In the genomic region with DNA sequence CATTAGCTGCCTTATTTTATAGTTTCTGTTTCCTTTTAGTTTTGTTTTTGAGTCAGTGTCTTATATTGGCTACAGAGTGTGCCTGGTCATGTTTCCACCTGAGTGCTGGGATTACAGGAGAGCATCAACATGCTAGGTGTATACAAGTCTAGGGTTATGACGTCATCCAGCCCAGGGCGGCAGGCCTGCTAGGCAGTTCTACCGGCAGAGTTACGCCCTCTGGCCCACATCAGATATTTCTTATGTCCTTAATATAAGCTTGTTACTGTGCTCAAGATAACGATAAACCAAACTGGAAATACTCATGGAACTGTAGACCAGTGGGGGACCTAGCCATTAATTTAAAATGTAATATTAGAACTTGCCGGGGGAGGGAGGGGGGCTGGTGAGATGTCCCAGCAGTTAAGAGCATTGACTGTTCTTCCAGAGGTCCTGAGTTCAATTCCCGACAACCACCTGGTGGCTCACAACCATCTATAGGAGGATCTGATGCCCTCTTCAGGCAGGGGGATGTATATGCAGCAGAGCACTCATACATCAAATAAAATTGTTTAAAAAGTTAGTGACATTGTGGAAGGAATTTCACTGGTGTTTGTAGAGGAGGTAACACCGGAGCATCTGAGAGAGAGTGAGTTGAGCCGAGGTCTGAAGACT, we compare ENCODE assay signal across 8 mouse cellular contexts. TPM values are rescaled to one million over a fixed set of nuclear protein-coding genes. Genes with fewer than 3 reads are reported as not detected.
DNase-seq lines count a peak whose midpoint lies in the region; ATAC-seq lines count a peak whose summit lies in the region.

No protein-coding gene starts in this region.

- no peaks in the 10 kb centered on the region for H3K9me3 ChIP-seq in heart, embryonic 15.5 days (replicated peaks)
- no peaks in the 10 kb centered on the region for H3K9me3 ChIP-seq in forebrain, embryonic 15.5 days
- H3K9me3 ChIP-seq in liver, embryonic 16.5 days (replicated peaks; ENCODE audit: control insufficient read depth, low read length), result no peaks in the 10 kb centered on the region
- H3K9me3 ChIP-seq in stomach, embryonic 15.5 days, result no peaks in the 10 kb centered on the region

- peak overlapping the region; percentile 99 for H3K4me2 ChIP-seq in heart, embryonic 15.5 days
- peak overlapping the region; percentile 89 for H3K4me2 ChIP-seq in forebrain, embryonic 15.5 days (replicated peaks)
- peak overlapping the region; percentile 97 for H3K4me2 ChIP-seq in liver, embryonic 16.5 days (ENCODE audit: low read depth, low read length)
- H3K4me2 ChIP-seq in stomach, embryonic 15.5 days, result peak overlapping the region; percentile 91

- peaks cover 10% of the 10 kb centered on the region for H3K4me1 ChIP-seq in heart, embryonic 15.5 days (replicated peaks)
- H3K4me1 ChIP-seq in forebrain, embryonic 15.5 days, result peaks cover 12% of the 10 kb centered on the region
- H3K4me1 ChIP-seq in liver, embryonic 16.5 days (ENCODE audit: control insufficient read depth, low read depth, low read length), result peaks cover 8% of the 10 kb centered on the region
- peaks cover 3% of the 10 kb centered on the region; the same call in 1 of the 2 replicates for H3K4me1 ChIP-seq in stomach, embryonic 15.5 days

- 56% methylated on average over 9 of the region's 9 CpGs for WGBS in heart, embryonic 15.5 days
- 61% methylated on average over 9 of the region's 9 CpGs for WGBS in forebrain, embryonic 15.5 days
- 35% methylated on average over 9 of the region's 9 CpGs for WGBS in liver, embryonic 16.5 days (ENCODE audit: insufficient replicate concordance)
- 42% methylated on average over 9 of the region's 9 CpGs for WGBS in stomach, embryonic 15.5 days

- H3K27ac ChIP-seq in heart, embryonic 15.5 days, result no peak overlapping the region
- H3K27ac ChIP-seq in forebrain, embryonic 15.5 days (replicated peaks), result no peak overlapping the region
- peak overlapping the region; percentile 87 for H3K27ac ChIP-seq in liver, embryonic 16.5 days (ENCODE audit: low read length)
- no peak overlapping the region for H3K27ac ChIP-seq in stomach, embryonic 15.5 days

- peak overlapping the region; percentile 72 for H3K9ac ChIP-seq in heart, embryonic 15.5 days
- H3K9ac ChIP-seq in forebrain, embryonic 15.5 days (replicated peaks), result no peak overlapping the region
- H3K9ac ChIP-seq in liver, embryonic 16.5 days (ENCODE audit: low read depth, low read length), result peak overlapping the region; percentile 84
- H3K9ac ChIP-seq in stomach, embryonic 15.5 days, result peak overlapping the region; percentile 38; the same call in 1 of the 2 replicates

- ATAC-seq in heart, embryonic 15.5 days (replicated peaks; ENCODE audit: insufficient number of reproducible peaks, insufficient read depth, low FRiP score, low read depth), result no peak
- ATAC-seq in forebrain, embryonic 15.5 days (replicated peaks), result peak; percentile 26; the same call in 1 of the 2 replicates
- ATAC-seq in liver, embryonic 16.5 days (ENCODE audit: low read depth), result peak; percentile 69
- ATAC-seq in stomach, embryonic 15.5 days (ENCODE audit: insufficient read depth, low FRiP score, low read depth), result 0 out of 2 replicates have a peak, but pooled peaks have one; percentile 51

- H3K36me3 ChIP-seq in heart, embryonic 15.5 days, result no peaks in the 10 kb centered on the region
- no peaks in the 10 kb centered on the region for H3K36me3 ChIP-seq in forebrain, embryonic 15.5 days
- H3K36me3 ChIP-seq in liver, embryonic 16.5 days (ENCODE audit: control insufficient read depth, insufficient read depth), result no peaks in the 10 kb centered on the region
- no peaks in the 10 kb centered on the region for H3K36me3 ChIP-seq in stomach, embryonic 15.5 days

- no peak for DNase-seq in heart, adult 18-20 months
- peak; percentile 84 for DNase-seq in R1 (ENCODE audit: low read depth, low spot score)
- DNase-seq in right cerebral cortex, postnatal 4 days, result no peak
- DNase-seq in right cerebral cortex, postnatal 36 days (ENCODE audit: low spot score in 2 of 2), result no peak

- peak overlapping the region; percentile 83 for H3K4me3 ChIP-seq in heart, embryonic 15.5 days
- H3K4me3 ChIP-seq in forebrain, embryonic 15.5 days, result peak overlapping the region; percentile 62
- H3K4me3 ChIP-seq in liver, embryonic 16.5 days (ENCODE audit: low read depth, low read length), result peak overlapping the region; percentile 88
- peak overlapping the region; percentile 62 for H3K4me3 ChIP-seq in stomach, embryonic 15.5 days (replicated peaks)

- H3K27me3 ChIP-seq in heart, embryonic 15.5 days, result no peaks in the 10 kb centered on the region
- no peaks in the 10 kb centered on the region for H3K27me3 ChIP-seq in forebrain, embryonic 15.5 days
- H3K27me3 ChIP-seq in liver, embryonic 16.5 days (ENCODE audit: control insufficient read depth, insufficient read depth, low read depth, low read length), result no peaks in the 10 kb centered on the region
- no peaks in the 10 kb centered on the region for H3K27me3 ChIP-seq in stomach, embryonic 15.5 days (replicated peaks)

RNA-seq across cellular contexts. Expression of a gene that starts 1.3 kb away (rescaled TPM):
- 7.3 and 8.1 TPM in 2 replicates for polyA plus RNA-seq in heart, embryonic 15.5 days (2015; fragmentation: Nextera tagmentation; extraction: Ambion mirVana)
- total RNA-seq in heart, adult 18-20 months (2021), result under 1 TPM; 0.32 to 0.36 TPM
- polyA plus RNA-seq in forebrain, embryonic 15.5 days (2015; fragmentation: Nextera tagmentation; extraction: Ambion mirVana), result 5.8 and 7.2 TPM in 2 replicates
- polyA plus RNA-seq in liver, embryonic 16.5 days (2015; fragmentation: Nextera tagmentation; extraction: Ambion mirVana), result 7.4 and 8.5 TPM in 2 replicates
- 7.8 and 9.7 TPM in 2 replicates for polyA plus RNA-seq in stomach, embryonic 15.5 days (2015; fragmentation: Nextera tagmentation; extraction: Ambion mirVana)

RNA-seq across cellular contexts. Expression of a gene that starts 6.1 kb away (rescaled TPM):
- 0.30 TPM in 1 of 2 replicates, not detected in the other for polyA plus RNA-seq in heart, embryonic 15.5 days (2015; fragmentation: Nextera tagmentation; extraction: Ambion mirVana)
- not detected for total RNA-seq in heart, adult 18-20 months (2021)
- 85.6 and 86.8 TPM in 2 replicates for polyA plus RNA-seq in forebrain, embryonic 15.5 days (2015; fragmentation: Nextera tagmentation; extraction: Ambion mirVana)
- 0.07 TPM in 1 of 2 replicates, not detected in the other for polyA plus RNA-seq in liver, embryonic 16.5 days (2015; fragmentation: Nextera tagmentation; extraction: Ambion mirVana)
- polyA plus RNA-seq in stomach, embryonic 15.5 days (2015; fragmentation: Nextera tagmentation; extraction: Ambion mirVana), result 0.28 and 0.80 TPM in 2 replicates

Comparison
In these comparisons a context has a peak if more than half of its experiments do, and no peak if none do; other contexts are left out.
1. RNA of a gene that starts 6.1 kb away (polyA plus RNA-seq): 85.6 to 86.8 TPM in forebrain, embryonic 15.5 days; 0.28 to 0.80 TPM in stomach, embryonic 15.5 days, 0.30 TPM in heart, embryonic 15.5 days and 0.07 TPM in liver, embryonic 16.5 days; every median in the first group is over 10 times any median in the second.
2. Peak in every context shown above with its lines, with median percentiles within 50 percentile points of each other: H3K4me2 ChIP-seq and H3K4me3 ChIP-seq.